In the genomic region with DNA sequence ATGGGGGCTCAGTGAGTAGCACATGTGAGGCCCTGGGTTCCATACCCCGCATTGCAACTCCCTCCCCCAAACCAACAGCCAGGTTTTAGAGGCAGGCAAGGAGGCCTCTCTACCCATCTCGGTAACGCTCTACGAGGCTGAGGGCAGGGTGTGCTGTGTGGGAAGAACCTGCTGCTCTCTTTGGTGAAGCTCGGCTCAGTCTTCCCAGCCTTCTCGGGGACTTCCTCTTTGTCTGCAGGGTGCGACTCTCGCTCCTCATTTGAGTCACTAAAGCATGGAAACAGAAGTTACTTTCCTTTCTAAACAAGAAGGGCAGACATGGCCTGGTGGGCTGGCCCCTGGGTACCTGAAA, we compare ENCODE assay signal across 9 mouse cellular contexts. TPM values are rescaled to one million over a fixed set of nuclear protein-coding genes. Genes with fewer than 3 reads are reported as not detected.
A peak's percentile ranks its signal among the peaks of the same experiment; 100 is the strongest.
DNase-seq lines count a peak whose midpoint lies in the region; ATAC-seq and TF ChIP-seq lines count a peak whose summit lies in the region.
"Had no signal": no experiment of that assay in that cellular context is flagged by ENCODE, and none has a peak within 500 bp of the region (broad histone marks: within the 10 kb centered on the region; RNA-seq: fewer than 3 reads in every experiment).

No protein-coding gene starts in this region.

- TF ChIP-seq POLR2A in small intestine, adult 2 months (IDR thresholded peaks at IDR 0.05; ENCODE audit: low read depth, low read length), result no peak

- H3K4me1 ChIP-seq in forebrain, embryonic 12.5 days, result no peaks in the 10 kb centered on the region; the same call in 1 of the 2 replicates
- no peaks in the 10 kb centered on the region for H3K4me1 ChIP-seq in forebrain, embryonic 11.5 days (replicated peaks; ENCODE audit: control insufficient read depth, insufficient read depth, low read length)
- peaks cover 23% of the 10 kb centered on the region for H3K4me1 ChIP-seq in neural tube, embryonic 13.5 days (replicated peaks)
- H3K4me1 ChIP-seq in intestine, embryonic 16.5 days (ENCODE audit: control insufficient read depth, insufficient read depth, low read length), result peaks cover 17% of the 10 kb centered on the region
- H3K4me1 ChIP-seq in small intestine, adult 2 months (ENCODE audit: control insufficient read depth, insufficient read depth, insufficient read length, low read length), result peaks cover 3% of the 10 kb centered on the region; the same call in 1 of the 2 replicates
- H3K4me1 ChIP-seq: neural tube, embryonic 12.5 days had no signal

- H3K27ac ChIP-seq in forebrain, embryonic 12.5 days, result peak overlapping the region; percentile 70
- no peak overlapping the region for H3K27ac ChIP-seq in forebrain, embryonic 11.5 days (ENCODE audit: low read depth, low read length)
- peak overlapping the region; percentile 88 for H3K27ac ChIP-seq in neural tube, embryonic 13.5 days (replicated peaks)
- peak overlapping the region; percentile 83 for H3K27ac ChIP-seq in intestine, embryonic 16.5 days (ENCODE audit: low read length)
- peak overlapping the region; percentile 69 for H3K27ac ChIP-seq in small intestine, adult 2 months (ENCODE audit: insufficient read depth, low read depth, low read length)
- H3K27ac ChIP-seq: neural tube, embryonic 12.5 days had no signal

- no peaks in the 10 kb centered on the region for H3K27me3 ChIP-seq in forebrain, embryonic 12.5 days
- H3K27me3 ChIP-seq in forebrain, embryonic 11.5 days (ENCODE audit: control insufficient read depth, insufficient read depth, low read length), result no peaks in the 10 kb centered on the region
- H3K27me3 ChIP-seq in neural tube, embryonic 13.5 days, result no peaks in the 10 kb centered on the region
- no peaks in the 10 kb centered on the region for H3K27me3 ChIP-seq in intestine, embryonic 16.5 days (replicated peaks; ENCODE audit: control insufficient read depth, insufficient read depth, low read length)
- no peaks in the 10 kb centered on the region for H3K27me3 ChIP-seq in small intestine, adult 2 months (ENCODE audit: control insufficient read depth, insufficient read depth, low read length)
- H3K27me3 ChIP-seq: neural tube, embryonic 12.5 days had no signal

- DNase-seq in forebrain, embryonic 11.5 days (ENCODE audit: low spot score), result no peak
- DNase-seq in neural tube, embryonic 10.5 days (ENCODE audit: extremely low spot score, low spot score), result no peak
- DNase-seq in adrenal gland, adult 18-20 months (ENCODE audit: low spot score in 2 of 2), result no peak

- peaks cover 94% of the 10 kb centered on the region for H3K36me3 ChIP-seq in forebrain, embryonic 12.5 days (replicated peaks)
- peaks cover 3% of the 10 kb centered on the region; the same call in 1 of the 2 replicates for H3K36me3 ChIP-seq in forebrain, embryonic 11.5 days (ENCODE audit: control insufficient read depth, insufficient read depth, low read length)
- peaks cover 94% of the 10 kb centered on the region for H3K36me3 ChIP-seq in neural tube, embryonic 13.5 days
- peaks cover 17% of the 10 kb centered on the region for H3K36me3 ChIP-seq in intestine, embryonic 16.5 days (ENCODE audit: control insufficient read depth, insufficient read depth, low read length)
- peaks cover 59% of the 10 kb centered on the region for H3K36me3 ChIP-seq in small intestine, adult 2 months (ENCODE audit: control insufficient read depth, insufficient read depth, low read length)

- WGBS in forebrain, embryonic 12.5 days, result 93% methylated on average over 8 of the region's 8 CpGs
- 96% methylated on average over 8 of the region's 8 CpGs for WGBS in forebrain, embryonic 11.5 days
- 74% methylated on average over 8 of the region's 8 CpGs for WGBS in neural tube, embryonic 13.5 days
- 73% methylated on average over 8 of the region's 8 CpGs for WGBS in intestine, embryonic 16.5 days
- 73% methylated on average over 8 of the region's 8 CpGs for WGBS in small intestine, adult 2 months

- H3K9ac ChIP-seq in forebrain, embryonic 12.5 days, result no peak overlapping the region
- no peak overlapping the region for H3K9ac ChIP-seq in forebrain, embryonic 11.5 days (ENCODE audit: low read length)
- H3K9ac ChIP-seq in neural tube, embryonic 13.5 days, result no peak overlapping the region
- peak overlapping the region; percentile 38; the same call in 1 of the 2 replicates for H3K9ac ChIP-seq in intestine, embryonic 16.5 days (ENCODE audit: low read depth, low read length)
- H3K9ac ChIP-seq: neural tube, embryonic 12.5 days had no signal

- ATAC-seq in forebrain, embryonic 12.5 days (ENCODE audit: low FRiP score), result no peak
- no peak for ATAC-seq in forebrain, embryonic 11.5 days (replicated peaks; ENCODE audit: low FRiP score)
- ATAC-seq in neural tube, embryonic 13.5 days (ENCODE audit: low read depth), result peak; percentile 48; the same call in 1 of the 2 replicates
- ATAC-seq in intestine, embryonic 16.5 days, result peak; percentile 4; the same call in 1 of the 2 replicates
- no peak for ATAC-seq in activated CD4-positive, CD25-positive, alpha-beta regulatory T cell, adult 4 months

- no peaks in the 10 kb centered on the region for H3K9me3 ChIP-seq in forebrain, embryonic 12.5 days
- no peaks in the 10 kb centered on the region for H3K9me3 ChIP-seq in forebrain, embryonic 11.5 days (ENCODE audit: control insufficient read depth, low read length)
- no peaks in the 10 kb centered on the region for H3K9me3 ChIP-seq in neural tube, embryonic 13.5 days
- no peaks in the 10 kb centered on the region for H3K9me3 ChIP-seq in intestine, embryonic 16.5 days (ENCODE audit: control insufficient read depth, low read length)
- H3K9me3 ChIP-seq: neural tube, embryonic 12.5 days had no signal

- no peak overlapping the region for H3K4me3 ChIP-seq in forebrain, embryonic 12.5 days (replicated peaks)
- H3K4me3 ChIP-seq in forebrain, embryonic 11.5 days (ENCODE audit: low read depth, low read length), result no peak overlapping the region
- no peak overlapping the region for H3K4me3 ChIP-seq in neural tube, embryonic 13.5 days
- H3K4me3 ChIP-seq in intestine, embryonic 16.5 days (ENCODE audit: low read length), result no peak overlapping the region
- no peak overlapping the region for H3K4me3 ChIP-seq in small intestine, adult 2 months (ENCODE audit: low read depth, low read length)
- H3K4me3 ChIP-seq: neural tube, embryonic 12.5 days had no signal

- no peak overlapping the region for H3K4me2 ChIP-seq in forebrain, embryonic 12.5 days
- H3K4me2 ChIP-seq in forebrain, embryonic 11.5 days (ENCODE audit: low read depth, low read length, severe bottlenecking), result no peak overlapping the region
- H3K4me2 ChIP-seq in neural tube, embryonic 13.5 days, result peak overlapping the region; percentile 24
- peak overlapping the region; percentile 6 for H3K4me2 ChIP-seq in intestine, embryonic 16.5 days (ENCODE audit: low read depth, low read length)
- H3K4me2 ChIP-seq: neural tube, embryonic 12.5 days had no signal

- no peak for TF ChIP-seq CTCF in small intestine, adult 2 months (IDR thresholded peaks at IDR 0.05; ENCODE audit: extremely low read depth, insufficient read length, insufficient replicate concordance, low read depth, low read length)

RNA-seq across cellular contexts. Expression of a gene that starts 19.8 kb away (rescaled TPM):
- not detected in 2 replicates for polyA plus RNA-seq in forebrain, embryonic 12.5 days (2016; fragmentation: Nextera tagmentation; extraction: Ambion mirVana)
- polyA plus RNA-seq in forebrain, embryonic 11.5 days (2014; fragmentation: Nextera tagmentation; extraction: Ambion mirVana), result not detected in 2 replicates
- polyA plus RNA-seq in neural tube, embryonic 13.5 days (2015; fragmentation: Nextera tagmentation; extraction: Ambion mirVana), result not detected in 2 replicates
- 65.6 and 72.2 TPM in 2 replicates for polyA plus RNA-seq in intestine, embryonic 16.5 days (2015; fragmentation: Nextera tagmentation; extraction: Ambion mirVana)
- 13.3 and 19.0 TPM in 2 replicates for polyA plus RNA-seq in small intestine, adult 2 months (2012; rRNA removed)
- total RNA-seq in adrenal gland, adult 18-20 months (2021), result 10 to 100 TPM; 10.4 to 42.7 TPM
- polyA plus RNA-seq in activated CD4-positive, CD25-positive, alpha-beta regulatory T cell, adult 4 months (2017; shearing (Covaris generic)), result not detected
- polyA plus RNA-seq: neural tube, embryonic 12.5 days had no signal

RNA-seq across cellular contexts. Expression of a gene that starts 24.4 kb away (rescaled TPM):
- polyA plus RNA-seq in forebrain, embryonic 12.5 days (2016; fragmentation: Nextera tagmentation; extraction: Ambion mirVana), result 6.5 and 6.7 TPM in 2 replicates
- polyA plus RNA-seq in forebrain, embryonic 11.5 days (2014; fragmentation: Nextera tagmentation; extraction: Ambion mirVana), result 4.2 and 4.3 TPM in 2 replicates
- 6.0 and 6.6 TPM in 2 replicates for polyA plus RNA-seq in neural tube, embryonic 13.5 days (2015; fragmentation: Nextera tagmentation; extraction: Ambion mirVana)
- 4.2 and 4.3 TPM in 2 replicates for polyA plus RNA-seq in intestine, embryonic 16.5 days (2015; fragmentation: Nextera tagmentation; extraction: Ambion mirVana)
- polyA plus RNA-seq in small intestine, adult 2 months (2012; rRNA removed), result 3.2 and 5.3 TPM in 2 replicates
- total RNA-seq in adrenal gland, adult 18-20 months (2021), result 10 to 100 TPM; 18.5 to 25.8 TPM
- 1 to 10 TPM; 5.1 to 5.4 TPM for polyA plus RNA-seq in activated CD4-positive, CD25-positive, alpha-beta regulatory T cell, adult 4 months (2017; shearing (Covaris generic))

RNA-seq across cellular contexts. Expression of a gene that starts 27.1 kb away (rescaled TPM):
- 20.1 and 20.4 TPM in 2 replicates for polyA plus RNA-seq in forebrain, embryonic 12.5 days (2016; fragmentation: Nextera tagmentation; extraction: Ambion mirVana)
- polyA plus RNA-seq in forebrain, embryonic 11.5 days (2014; fragmentation: Nextera tagmentation; extraction: Ambion mirVana), result 20.4 and 21.2 TPM in 2 replicates
- polyA plus RNA-seq in neural tube, embryonic 13.5 days (2015; fragmentation: Nextera tagmentation; extraction: Ambion mirVana), result 19.8 and 22.9 TPM in 2 replicates
- 21.3 and 24.1 TPM in 2 replicates for polyA plus RNA-seq in intestine, embryonic 16.5 days (2015; fragmentation: Nextera tagmentation; extraction: Ambion mirVana)
- polyA plus RNA-seq in small intestine, adult 2 months (2012; rRNA removed), result 11.5 and 14.6 TPM in 2 replicates
- 10 to 100 TPM; 13.1 to 16.1 TPM for total RNA-seq in adrenal gland, adult 18-20 months (2021)
- 1 to 10 TPM; 6.9 to 7.4 TPM for polyA plus RNA-seq in activated CD4-positive, CD25-positive, alpha-beta regulatory T cell, adult 4 months (2017; shearing (Covaris generic))

RNA-seq across cellular contexts. Expression of a gene that starts 43.1 kb away (rescaled TPM):
- 22.8 and 25.3 TPM in 2 replicates for polyA plus RNA-seq in forebrain, embryonic 12.5 days (2016; fragmentation: Nextera tagmentation; extraction: Ambion mirVana)
- polyA plus RNA-seq in forebrain, embryonic 11.5 days (2014; fragmentation: Nextera tagmentation; extraction: Ambion mirVana), result 22.6 and 24.2 TPM in 2 replicates
- 15.4 and 17.9 TPM in 2 replicates for polyA plus RNA-seq in neural tube, embryonic 13.5 days (2015; fragmentation: Nextera tagmentation; extraction: Ambion mirVana)
- 16.5 and 17.2 TPM in 2 replicates for polyA plus RNA-seq in intestine, embryonic 16.5 days (2015; fragmentation: Nextera tagmentation; extraction: Ambion mirVana)
- 15.4 and 21.2 TPM in 2 replicates for polyA plus RNA-seq in small intestine, adult 2 months (2012; rRNA removed)
- total RNA-seq in adrenal gland, adult 18-20 months (2021), result 10 to 100 TPM; 52.1 to 71.7 TPM
- 10 to 100 TPM; 14.1 to 15.6 TPM for polyA plus RNA-seq in activated CD4-positive, CD25-positive, alpha-beta regulatory T cell, adult 4 months (2017; shearing (Covaris generic))

RNA-seq across cellular contexts. Expression of a gene that starts 59.7 kb away (rescaled TPM):
- polyA plus RNA-seq in forebrain, embryonic 12.5 days (2016; fragmentation: Nextera tagmentation; extraction: Ambion mirVana), result not detected in 2 replicates
- not detected in 2 replicates for polyA plus RNA-seq in forebrain, embryonic 11.5 days (2014; fragmentation: Nextera tagmentation; extraction: Ambion mirVana)
- not detected in 2 replicates for polyA plus RNA-seq in neural tube, embryonic 13.5 days (2015; fragmentation: Nextera tagmentation; extraction: Ambion mirVana)
- 455 and 890 TPM in 2 replicates for polyA plus RNA-seq in intestine, embryonic 16.5 days (2015; fragmentation: Nextera tagmentation; extraction: Ambion mirVana)
- polyA plus RNA-seq in small intestine, adult 2 months (2012; rRNA removed), result 124 and 65,009 TPM in 2 replicates
- not detected for total RNA-seq in adrenal gland, adult 18-20 months (2021)
- 1 to 10 TPM in 1 of 2 experiments, not detected in 1; 1.0 TPM for polyA plus RNA-seq in activated CD4-positive, CD25-positive, alpha-beta regulatory T cell, adult 4 months (2017; shearing (Covaris generic))
- polyA plus RNA-seq: neural tube, embryonic 12.5 days had no signal

Comparison
In these comparisons a context has a peak if more than half of its experiments do, and no peak if none do; other contexts are left out.
1. ATAC-seq: peak in neural tube, embryonic 13.5 days (single experiment) and intestine, embryonic 16.5 days (single experiment); none in forebrain, embryonic 12.5 days (single experiment), forebrain, embryonic 11.5 days (single experiment) and activated CD4-positive, CD25-positive, alpha-beta regulatory T cell, adult 4 months (single experiment).
2. H3K4me2 ChIP-seq: peak in neural tube, embryonic 13.5 days (single experiment) and intestine, embryonic 16.5 days (single experiment); none in forebrain, embryonic 12.5 days (single experiment) and forebrain, embryonic 11.5 days (single experiment).
3. RNA of a gene that starts 19.8 kb away (polyA plus RNA-seq): 65.6 to 72.2 TPM in intestine, embryonic 16.5 days and 13.3 to 19.0 TPM in small intestine, adult 2 months; not detected in activated CD4-positive, CD25-positive, alpha-beta regulatory T cell, adult 4 months, not detected in forebrain, embryonic 12.5 days, not detected in forebrain, embryonic 11.5 days and not detected in neural tube, embryonic 13.5 days; every median in the first group is over 10 times any median in the second.